Mouse (Mus musculus) adrenal gland, postnatal 4 days (tissue): ENCODE measurements around the gene Fabp1. TPM values are rescaled to one million over a fixed set of nuclear protein-coding genes. Genes with fewer than 3 reads are reported as not detected.

Experiments
- DNase-seq, 2 experiments: peaks; one replicate each; pipeline ENCODE4 v3.0.0; 2021 to 2022; ENCODE audit warnings: low spot score in 2 of 2, mixed read lengths in 2 of 2
- long read RNA-seq, 2 experiments: library from polyadenylated mRNA; stranded (forward); transcript quantifications; one replicate each; pipeline ENCODE4 v2.0.0; 2021
- total RNA-seq, 2 experiments: library from RNA; stranded (reverse); gene quantifications; 2 replicates each; pipeline ENCODE4 v1.2.3; 2021

Gene Fabp1
- 100 to 1,000 TPM in 1 of 2 experiments, 1 to 10 TPM in 1; 7.4 to 190 TPM for total RNA-seq
- long read RNA-seq, experiment 1, transcript Fabp1-201 (4 exons, 553 nt) = major isoform, 351 of 376 reads
- long read RNA-seq, experiment 1, partial matches to known transcripts = 19 of 376 reads
- long read RNA-seq, experiment 1, other reads (novel, unspliced or antisense) = 6 of 376 reads
- long read RNA-seq, experiment 2, partial matches to known transcripts = 1 of 4 reads
- long read RNA-seq, experiment 2, other reads (novel, unspliced or antisense) = 0 of 4 reads

GRCm38 (mm10) chr6:71199612-71200011, at the start of gene Fabp1:
Gene Fabp1, plus strand, starts transcription at chr6:71199827.
- no peak for DNase-seq

- DNase-seq = no peak
Observed at GRCm38 (mm10) chr6:71151098-71151497, 48.5 kb upstream of the Fabp1 start.

- DNase-seq = no peak
Observed at GRCm38 (mm10) chr6:71153486-71153885, 46.1 kb upstream of the Fabp1 start.

- no peak for DNase-seq
Observed at GRCm38 (mm10) chr6:71154861-71155260, 44.8 kb upstream of the Fabp1 start.

GRCm38 (mm10) chr6:71156674-71157326, 42.8 kb upstream of the Fabp1 start:
- no peak for DNase-seq

GRCm38 (mm10) chr6:71161290-71161689, 38.3 kb upstream of the Fabp1 start:
- no peak for DNase-seq

- DNase-seq = no peak
Observed at GRCm38 (mm10) chr6:71162269-71162668, 37.4 kb upstream of the Fabp1 start.

- DNase-seq = no peak
Observed at GRCm38 (mm10) chr6:71164394-71164793, 35.2 kb upstream of the Fabp1 start.

- no peak for DNase-seq
Observed at GRCm38 (mm10) chr6:71166551-71167169, 33.0 kb upstream of the Fabp1 start.

- DNase-seq = no peak
Observed at GRCm38 (mm10) chr6:71172812-71173580, 26.6 kb upstream of the Fabp1 start.

GRCm38 (mm10) chr6:71180596-71180995, 19.0 kb upstream of the Fabp1 start:
- DNase-seq = no peak

- DNase-seq = no peak
Observed at GRCm38 (mm10) chr6:71184941-71185604, 14.6 kb upstream of the Fabp1 start.

GRCm38 (mm10) chr6:71189578-71189977, 10.0 kb upstream of the Fabp1 start:
- DNase-seq = no peak

GRCm38 (mm10) chr6:71190501-71190900, 9.1 kb upstream of the Fabp1 start:
- DNase-seq = no peak

GRCm38 (mm10) chr6:71193151-71193740, 6.4 kb upstream of the Fabp1 start:
- DNase-seq = no peak

GRCm38 (mm10) chr6:71196107-71196506, 3.5 kb upstream of the Fabp1 start:
- DNase-seq = no peak

GRCm38 (mm10) chr6:71197636-71198535, 1.7 kb upstream of the Fabp1 start:
- no peak for DNase-seq

- DNase-seq = no peak
Observed at GRCm38 (mm10) chr6:71201925-71202324, 2.3 kb downstream of the Fabp1 start.

GRCm38 (mm10) chr6:71203674-71204073, 4.0 kb downstream of the Fabp1 start:
- no peak for DNase-seq

GRCm38 (mm10) chr6:71204166-71204565, 4.5 kb downstream of the Fabp1 start:
- DNase-seq = no peak
